Mouse (Mus musculus) cerebellum, adult 2 months (tissue): Measurements from ENCODE around the gene Clec9a.

Source experiments
- CTCF ChIP-seq: fragments of 200-500 bp; IDR thresholded peaks from 2 replicates; pipeline ENCODE4 v1.5.1; 2011; ENCODE audit warnings: low read depth, mild to moderate bottlenecking, control low read depth, low read length, moderate library complexity, borderline replicate concordance; ENCODE audit not compliant: insufficient read depth
- POLR2A ChIP-seq: fragments of 200-500 bp; IDR thresholded peaks from 2 replicates; pipeline ENCODE4 v1.6.1; 2011; ENCODE audit warnings: low read length, control low read depth, borderline replicate concordance; ENCODE audit not compliant: insufficient read depth

- TF ChIP-seq CTCF = no peak
- TF ChIP-seq POLR2A = no peak
These were observed 29.4 kb downstream of the Clec9a start for GRCm38 (mm10) chr6:129438033-129438432.
